Mouse (Mus musculus) spleen, adult 2 months (tissue): ENCODE data around the gene Tspan11. TPM values are rescaled to one million over a fixed set of nuclear protein-coding genes. Genes with fewer than 3 reads are reported as not detected.

ENCODE experiments used
- DNase-seq, 2 experiments: peaks; one replicate each; pipeline versions ENCODE4 v3.0.0 to v3.0.0-alpha.2; 2012 to 2021; ENCODE audit warnings: low spot score in 2 of 2, low read depth in 1 of 2
- H3K27ac ChIP-seq: fragments of 200-500 bp; 2 replicates; pipeline ENCODE4 v1.5.1; 2012; ENCODE audit warnings: low read length, inconsistent platforms; ENCODE audit not compliant: insufficient read depth
- H3K27me3 ChIP-seq: fragments of 200-500 bp; 2 replicates; pipeline ENCODE4 v1.6.1; 2012; ENCODE audit warnings: mild to moderate bottlenecking, moderate library complexity, low read length, inconsistent platforms; ENCODE audit not compliant: control insufficient read depth, insufficient read depth
- H3K36me3 ChIP-seq: fragments of 200-500 bp; 2 replicates; pipeline ENCODE4 v1.6.1; 2012; ENCODE audit warnings: mild to moderate bottlenecking, low read length, inconsistent platforms; ENCODE audit not compliant: control insufficient read depth, insufficient read depth
- H3K4me1 ChIP-seq: fragments of 200-500 bp; 2 replicates; pipeline ENCODE4 v1.6.1; 2011; ENCODE audit warnings: inconsistent platforms; ENCODE audit not compliant: control insufficient read depth, insufficient read depth, insufficient read length
- H3K4me3 ChIP-seq: fragments of 200-500 bp; 2 replicates; pipeline ENCODE4 v1.5.1; 2011; ENCODE audit warnings: mild to moderate bottlenecking, inconsistent platforms; ENCODE audit not compliant: insufficient read depth, insufficient read length; ENCODE audit errors: extremely low read depth
- CTCF ChIP-seq: fragments of 200-500 bp; IDR thresholded peaks from 2 replicates; pipeline ENCODE4 v1.5.1; 2011; ENCODE audit warnings: mild to moderate bottlenecking, inconsistent platforms; ENCODE audit not compliant: insufficient read depth, insufficient read length, insufficient replicate concordance; ENCODE audit errors: extremely low read depth
- POLR2A ChIP-seq: fragments of 200-500 bp; IDR thresholded peaks from 2 replicates; pipeline ENCODE4 v1.6.1; 2011; ENCODE audit warnings: low read depth, low read length, inconsistent platforms
- WGBS: fragments of 180-500 bp; shearing (Covaris S2); methylation state at CpG from one replicate; pipeline ENCODE4 v1.1.7; 2018; 5-methylcytosine and 5-hydroxymethylcytosine counted together
- polyA plus RNA-seq: library from polyadenylated mRNA; depleted of rRNA; stranded (reverse); fragments of >200 nt; gene quantifications from 2 replicates; pipeline ENCODE4 v1.2.3, GENCODE M21; 2012; rRNA removed

The Tspan11 gene
- polyA plus RNA-seq, 1 experiment: 0.36 TPM

GRCm38 (mm10) chr6:128002104-128002503 is 114.7 kb downstream of the Tspan11 start:
- H3K27me3 ChIP-seq: no peaks in the 10 kb centered on the region
- 64% methylated on average over 10 of the region's 10 CpGs for WGBS

DNA sequence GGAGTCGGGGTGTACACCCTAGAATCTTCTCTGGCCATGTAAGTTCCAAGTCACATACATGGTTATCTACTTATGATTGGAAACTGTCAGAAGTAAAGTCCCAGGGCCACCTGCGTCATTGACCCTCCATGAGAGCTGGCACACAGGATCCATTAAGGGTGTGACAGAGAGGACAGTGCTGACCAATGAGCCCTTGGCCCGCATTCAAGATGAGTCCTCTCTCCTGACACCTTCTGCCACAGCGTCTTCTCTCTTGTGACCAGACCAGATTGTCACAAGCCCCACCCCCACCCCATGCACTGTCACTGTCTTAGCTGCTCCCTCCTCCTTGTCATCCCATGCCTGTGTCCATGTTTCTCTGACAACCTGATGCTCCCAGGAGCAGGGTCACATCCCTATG is 115.3 kb downstream of the Tspan11 start:
- WGBS: 85% methylated on average over 4 of the region's 4 CpGs

More at GRCm38 (mm10) chr6:128002104-128002503, 114.7 kb downstream of the Tspan11 start:
- H3K36me3 ChIP-seq: no peaks in the 10 kb centered on the region
- no peak overlapping the region for H3K27ac ChIP-seq
- DNase-seq: no peak
- peaks cover 2% of the 10 kb centered on the region; the same call in 1 of the 2 replicates for H3K4me1 ChIP-seq
- no peak for TF ChIP-seq POLR2A
- H3K4me3 ChIP-seq: no peak overlapping the region

DNA sequence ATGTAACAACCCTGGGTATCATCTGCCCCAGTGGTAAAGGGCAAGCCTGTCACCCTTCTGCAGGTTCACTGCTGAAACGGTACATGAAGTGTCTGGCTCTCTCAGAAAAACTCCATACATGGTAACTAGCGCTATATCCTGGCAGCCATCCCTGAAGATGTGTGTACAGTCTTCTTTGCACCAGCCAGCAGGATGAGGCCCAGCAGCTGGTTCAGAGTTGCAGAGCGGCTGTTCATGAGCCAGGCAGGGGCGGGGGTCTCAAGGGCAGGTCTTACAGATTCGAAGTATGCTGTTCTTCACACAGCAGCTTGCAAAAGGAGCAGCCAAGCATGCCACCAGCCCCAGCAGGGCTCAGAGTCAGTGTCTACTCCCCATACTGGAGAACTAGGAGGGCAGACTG is 116.2 kb downstream of the Tspan11 start:
- H3K4me3 ChIP-seq: no peak overlapping the region
- no peaks in the 10 kb centered on the region for H3K27me3 ChIP-seq
- peaks cover 5% of the 10 kb centered on the region; the same call in 1 of the 2 replicates for H3K4me1 ChIP-seq
- TF ChIP-seq CTCF (no peak), POLR2A (no peak)
- H3K27ac ChIP-seq: no peak overlapping the region
- 80% methylated on average over 5 of the region's 5 CpGs for WGBS
- no peaks in the 10 kb centered on the region for H3K36me3 ChIP-seq
- no peak for DNase-seq

More for the DNA sequence above, 115.3 kb downstream of the Tspan11 start:
- no peak for DNase-seq
- no peaks in the 10 kb centered on the region for H3K27me3 ChIP-seq
- TF ChIP-seq POLR2A: no peak
- TF ChIP-seq CTCF: no peak
- H3K27ac ChIP-seq: no peak overlapping the region
- H3K4me3 ChIP-seq: no peak overlapping the region
- H3K4me1 ChIP-seq: peaks cover 2% of the 10 kb centered on the region; the same call in 1 of the 2 replicates
- no peaks in the 10 kb centered on the region for H3K36me3 ChIP-seq

Other genes with a start within 250 kb of the Tspan11 start
- not detected in 2 replicates for gene Prmt8, start 118.1 kb upstream of the Tspan11 start, polyA plus RNA-seq